Mouse (Mus musculus) neural tube, embryonic 13.5 days (tissue): Measurements from ENCODE around the gene Vat1l. TPM values are rescaled to one million over a fixed set of nuclear protein-coding genes. Genes with fewer than 3 reads are reported as not detected.
A peak's percentile ranks its signal among the peaks of the same experiment; 100 is the strongest.

Experiments used
- ATAC-seq: fragments of 200-750 bp; cut with Nextera tagmentation; 2 replicates; pipeline ENCODE4 v1.8.0; 2017; ENCODE audit warnings: low read depth, mild to moderate bottlenecking, moderate TSS enrichment, moderate library complexity
- H3K27ac ChIP-seq: fragments of 300-500 bp; sonication (generic); replicated peaks from 2 replicates; pipeline ENCODE4 v1.5.1; 2015; ENCODE audit warnings: moderate library complexity, mild to moderate bottlenecking, inconsistent platforms
- H3K27me3 ChIP-seq: fragments of 300-500 bp; sonication (generic); 2 replicates; pipeline ENCODE4 v1.6.1; 2015; ENCODE audit warnings: mild to moderate bottlenecking, inconsistent platforms
- H3K36me3 ChIP-seq: fragments of 300-500 bp; sonication (generic); 2 replicates; pipeline ENCODE4 v1.6.1; 2015; ENCODE audit warnings: mild to moderate bottlenecking, inconsistent platforms
- H3K4me1 ChIP-seq: fragments of 300-500 bp; sonication (generic); replicated peaks from 2 replicates; pipeline ENCODE4 v1.6.1; 2015; ENCODE audit warnings: inconsistent platforms
- H3K4me2 ChIP-seq: fragments of 300-500 bp; sonication (generic); 2 replicates; pipeline ENCODE4 v1.6.1; 2015; ENCODE audit warnings: inconsistent platforms, mild to moderate bottlenecking, moderate library complexity
- H3K4me3 ChIP-seq: fragments of 300-500 bp; sonication (generic); 2 replicates; pipeline ENCODE4 v1.5.1; 2015; ENCODE audit warnings: mild to moderate bottlenecking, inconsistent platforms
- H3K9ac ChIP-seq: fragments of 300-500 bp; sonication (generic); 2 replicates; pipeline ENCODE4 v1.6.1; 2015; ENCODE audit warnings: moderate library complexity, mild to moderate bottlenecking, inconsistent platforms
- H3K9me3 ChIP-seq: fragments of 300-500 bp; sonication (generic); 2 replicates; pipeline ENCODE4 v1.6.1; 2016; ENCODE audit warnings: inconsistent platforms
- WGBS: fragments of 180-500 bp; shearing (Covaris S2); methylation state at CpG from one replicate; pipeline ENCODE4 v1.1.7; 2015; 5-methylcytosine and 5-hydroxymethylcytosine counted together
- polyA plus RNA-seq: library from polyadenylated mRNA; unstranded; fragments of >200 nt; fragmentation: Nextera tagmentation; extraction: Ambion mirVana; gene quantifications from 2 replicates; pipeline ENCODE4 v1.2.1, GENCODE M21; 2015

The Vat1l gene
- 21.4 and 26.6 TPM in 2 replicates for polyA plus RNA-seq

GRCm38 (mm10) chr8:114205221-114205901 lies at the start of gene Vat1l:
Gene Vat1l (plus strand): TSS chr8:114205612.
- Histone ChIP-seq H3K9me3 (no peaks in the 10 kb centered on the region), H3K36me3 (no peaks in the 10 kb centered on the region), H3K4me2 (peak within 1 kb of the TSS; percentile 75), H3K4me3 (peak within 1 kb of the TSS; percentile 63), H3K4me1 (peaks cover 27% of the 10 kb centered on the region), H3K9ac (peak within 1 kb of the TSS; percentile 73), H3K27ac (peak within 1 kb of the TSS; percentile 67), H3K27me3 (peaks cover 12% of the 10 kb centered on the region)
- ATAC-seq, result peak; percentile 89
- WGBS, result under 1% methylated on average over 39 of the region's 39 CpGs

- Histone ChIP-seq H3K36me3 (no peaks in the 10 kb centered on the region), H3K27ac (no peak overlapping the region), H3K4me2 (no peak overlapping the region), H3K4me1 (no peaks in the 10 kb centered on the region), H3K9me3 (no peaks in the 10 kb centered on the region), H3K27me3 (no peaks in the 10 kb centered on the region), H3K9ac (no peak overlapping the region), H3K4me3 (no peak overlapping the region)
- 67% methylated on average over 2 of the region's 2 CpGs for WGBS
- ATAC-seq, result no peak
Observed at GRCm38 (mm10) chr8:114158586-114158985, 46.8 kb upstream of the Vat1l start.

GRCm38 (mm10) chr8:114159666-114160065 lies 45.7 kb upstream of the Vat1l start:
- Histone ChIP-seq H3K27me3 (no peaks in the 10 kb centered on the region), H3K36me3 (no peaks in the 10 kb centered on the region), H3K4me3 (no peak overlapping the region), H3K27ac (no peak overlapping the region), H3K9ac (no peak overlapping the region), H3K4me1 (no peaks in the 10 kb centered on the region), H3K9me3 (no peaks in the 10 kb centered on the region), H3K4me2 (no peak overlapping the region)
- no peak for ATAC-seq
- 84% methylated on average over 3 of the region's 3 CpGs for WGBS

GRCm38 (mm10) chr8:114163871-114164270 lies 41.5 kb upstream of the Vat1l start:
- Histone ChIP-seq H3K27me3 (no peaks in the 10 kb centered on the region), H3K27ac (no peak overlapping the region), H3K4me1 (0 out of 2 replicates have a peak, but pooled peaks cover 4% of the 10 kb centered on the region), H3K4me2 (no peak overlapping the region), H3K4me3 (no peak overlapping the region), H3K9ac (no peak overlapping the region), H3K9me3 (no peaks in the 10 kb centered on the region; the same call in 1 of the 2 replicates), H3K36me3 (no peaks in the 10 kb centered on the region)
- 87% methylated on average over 3 of the region's 3 CpGs for WGBS
- ATAC-seq, result no peak

- ATAC-seq, result no peak
- no peak overlapping the region for H3K27ac ChIP-seq
- 79% methylated on average over 6 of the region's 6 CpGs for WGBS
Observed at GRCm38 (mm10) chr8:114164444-114165096, 40.8 kb upstream of the Vat1l start.

GRCm38 (mm10) chr8:114165741-114166140 lies 39.7 kb upstream of the Vat1l start:
- 63% methylated on average over 2 of the region's 2 CpGs for WGBS
- Histone ChIP-seq H3K4me2 (no peak overlapping the region), H3K27ac (no peak overlapping the region), H3K9me3 (no peaks in the 10 kb centered on the region; the same call in 1 of the 2 replicates), H3K4me1 (0 out of 2 replicates have a peak, but pooled peaks cover 4% of the 10 kb centered on the region), H3K9ac (no peak overlapping the region), H3K4me3 (no peak overlapping the region), H3K36me3 (no peaks in the 10 kb centered on the region), H3K27me3 (no peaks in the 10 kb centered on the region)
- ATAC-seq, result no peak

More at GRCm38 (mm10) chr8:114164444-114165096, 40.8 kb upstream of the Vat1l start:
- Histone ChIP-seq H3K9ac (no peak overlapping the region), H3K9me3 (no peaks in the 10 kb centered on the region; the same call in 1 of the 2 replicates), H3K36me3 (no peaks in the 10 kb centered on the region), H3K27me3 (no peaks in the 10 kb centered on the region), H3K4me2 (no peak overlapping the region), H3K4me1 (0 out of 2 replicates have a peak, but pooled peaks cover 4% of the 10 kb centered on the region), H3K4me3 (no peak overlapping the region)

- WGBS, result 69% methylated on average over 3 of the region's 3 CpGs
Observed at GRCm38 (mm10) chr8:114176721-114177120, 28.7 kb upstream of the Vat1l start.

GRCm38 (mm10) chr8:114193334-114193733 lies 12.1 kb upstream of the Vat1l start:
- H3K9ac ChIP-seq, result no peak overlapping the region

More at GRCm38 (mm10) chr8:114176721-114177120, 28.7 kb upstream of the Vat1l start:
- H3K9ac ChIP-seq, result no peak overlapping the region
- no peak overlapping the region for H3K4me3 ChIP-seq
- H3K9me3 ChIP-seq, result no peaks in the 10 kb centered on the region
- no peaks in the 10 kb centered on the region for H3K4me1 ChIP-seq
- no peaks in the 10 kb centered on the region for H3K27me3 ChIP-seq
- no peak overlapping the region for H3K27ac ChIP-seq
- ATAC-seq, result no peak
- no peaks in the 10 kb centered on the region for H3K36me3 ChIP-seq
- no peak overlapping the region for H3K4me2 ChIP-seq

GRCm38 (mm10) chr8:114198990-114199389 lies 6.4 kb upstream of the Vat1l start:
- H3K9ac ChIP-seq, result no peak overlapping the region
- no peak overlapping the region for H3K4me3 ChIP-seq
- no peak overlapping the region for H3K4me2 ChIP-seq
- no peaks in the 10 kb centered on the region for H3K9me3 ChIP-seq
- H3K27ac ChIP-seq, result no peak overlapping the region
- no peaks in the 10 kb centered on the region for H3K36me3 ChIP-seq
- no peaks in the 10 kb centered on the region for H3K4me1 ChIP-seq
- H3K27me3 ChIP-seq, result no peaks in the 10 kb centered on the region
- WGBS, result 61% methylated on average over 2 of the region's 2 CpGs
- ATAC-seq, result no peak

More at GRCm38 (mm10) chr8:114193334-114193733, 12.1 kb upstream of the Vat1l start:
- ATAC-seq, result no peak
- Histone ChIP-seq H3K4me1 (peaks cover 4% of the 10 kb centered on the region), H3K27me3 (no peaks in the 10 kb centered on the region), H3K36me3 (no peaks in the 10 kb centered on the region), H3K4me3 (no peak overlapping the region), H3K9me3 (no peaks in the 10 kb centered on the region), H3K27ac (no peak overlapping the region), H3K4me2 (no peak overlapping the region)
- 85% methylated on average over 5 of the region's 5 CpGs for WGBS

- Histone ChIP-seq H3K36me3 (no peaks in the 10 kb centered on the region), H3K27ac (0 out of 2 replicates have a peak overlapping the region, but pooled peaks have one; percentile 18), H3K4me3 (peak overlapping the region; percentile 63), H3K4me2 (peak overlapping the region; percentile 75), H3K9me3 (0 out of 2 replicates have a peak, but pooled peaks cover 2% of the 10 kb centered on the region), H3K9ac (peak overlapping the region; percentile 73), H3K27me3 (peaks cover 12% of the 10 kb centered on the region), H3K4me1 (peaks cover 27% of the 10 kb centered on the region)
- no peak for ATAC-seq
- WGBS, result 4% methylated on average over 8 of the region's 8 CpGs
Observed at GRCm38 (mm10) chr8:114206421-114206983, 1.1 kb downstream of the Vat1l start.

GRCm38 (mm10) chr8:114207026-114207425 lies 1.6 kb downstream of the Vat1l start:
- H3K36me3 ChIP-seq, result no peaks in the 10 kb centered on the region
- H3K4me1 ChIP-seq, result peaks cover 27% of the 10 kb centered on the region
- no peak for ATAC-seq
- H3K27me3 ChIP-seq, result peaks cover 12% of the 10 kb centered on the region
- WGBS, result 44% methylated on average over 4 of the region's 4 CpGs
- H3K4me3 ChIP-seq, result peak overlapping the region; percentile 63
- H3K4me2 ChIP-seq, result peak overlapping the region; percentile 75
- H3K9me3 ChIP-seq, result 0 out of 2 replicates have a peak, but pooled peaks cover 4% of the 10 kb centered on the region
- H3K27ac ChIP-seq, result peak overlapping the region; percentile 18; the same call in 1 of the 2 replicates
- peak overlapping the region; percentile 73 for H3K9ac ChIP-seq

GRCm38 (mm10) chr8:114220779-114221178 lies 15.4 kb downstream of the Vat1l start:
- 86% methylated on average over 3 of the region's 3 CpGs for WGBS
- Histone ChIP-seq H3K9me3 (no peaks in the 10 kb centered on the region), H3K4me2 (no peak overlapping the region), H3K36me3 (no peaks in the 10 kb centered on the region), H3K27ac (no peak overlapping the region), H3K9ac (no peak overlapping the region), H3K27me3 (no peaks in the 10 kb centered on the region), H3K4me3 (no peak overlapping the region), H3K4me1 (no peaks in the 10 kb centered on the region)
- ATAC-seq, result no peak
